Mouse (Mus musculus): ENCODE results near the gene Srsf9.
"Not testable (repeated sequence)": the region's sequence is repeated elsewhere in the genome, so short reads cannot be mapped to it uniquely, and the experiment has no call there.

Srsf9 gene

GRCm38 (mm10) chr5:115373441-115374203, 46.6 kb downstream of the Srsf9 start:
- no peak for DNase-seq (ENCODE audit: low spot score in 2 of 2)

GRCm38 (mm10) chr5:115374204-115374820, 47.3 kb downstream of the Srsf9 start:
- no peak for DNase-seq (ENCODE audit: low spot score in 2 of 2)

GRCm38 (mm10) chr5:115375436-115375835, 48.5 kb downstream of the Srsf9 start:
- DNase-seq (ENCODE audit: low spot score in 2 of 2) = no peak

- DNase-seq (ENCODE audit: low spot score in 2 of 2) = not testable (repeated sequence)
Observed at GRCm38 (mm10) chr5:115378882-115379281, 51.9 kb downstream of the Srsf9 start.
